Mouse (Mus musculus) splenic B cell, adult 2 months (primary cell): ENCODE results near the gene Col11a2.

ENCODE experiments used
- DNase-seq: peaks from one replicate; pipeline ENCODE4 v3.0.0-alpha.2; 2011; ENCODE audit warnings: low read depth, low spot score
- H3K27me3 ChIP-seq: 2 replicates; pipeline ENCODE4 v1.6.1; 2012; ENCODE audit warnings: mild to moderate bottlenecking, low read length, moderate library complexity, mixed read lengths; ENCODE audit not compliant: control insufficient read depth, poor library complexity, insufficient read depth, severe bottlenecking
- H3K36me3 ChIP-seq: 2 replicates; pipeline ENCODE4 v1.6.1; 2012; ENCODE audit warnings: mild to moderate bottlenecking, low read length, moderate library complexity, mixed read lengths; ENCODE audit not compliant: control insufficient read depth, poor library complexity, insufficient read depth, severe bottlenecking

The Col11a2 gene

GRCm38 (mm10) chr17:34098709-34099479 lies 59.7 kb downstream of the Col11a2 start:
- H3K36me3 ChIP-seq, result peaks cover 15% of the 10 kb centered on the region
- peak; percentile 68 for DNase-seq
- H3K27me3 ChIP-seq, result no peaks in the 10 kb centered on the region

DNA sequence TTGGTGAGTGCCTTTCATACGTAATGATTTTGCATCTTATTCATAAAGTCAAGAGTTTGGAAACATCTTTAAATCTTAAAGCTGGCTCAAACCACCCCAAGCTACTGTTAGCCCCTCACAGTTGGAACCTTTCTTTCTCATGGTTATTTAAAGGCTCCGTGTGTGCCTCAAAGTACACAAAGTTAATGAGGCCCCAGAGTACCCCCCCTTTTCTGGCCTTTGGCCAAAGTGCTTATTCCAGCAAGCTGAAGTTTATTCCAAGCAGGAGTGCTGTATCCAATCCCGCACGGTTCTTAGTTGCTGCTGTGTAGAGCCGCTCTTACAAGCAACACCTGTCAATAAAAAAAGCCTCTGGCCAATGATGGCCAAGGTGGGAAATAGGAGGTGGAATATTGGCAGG lies 60.3 kb downstream of the Col11a2 start:
- no peak for DNase-seq
- H3K27me3 ChIP-seq, result no peaks in the 10 kb centered on the region
- H3K36me3 ChIP-seq, result peaks cover 12% of the 10 kb centered on the region

GRCm38 (mm10) chr17:34101185-34101584 lies 61.9 kb downstream of the Col11a2 start:
- H3K27me3 ChIP-seq, result no peaks in the 10 kb centered on the region
- DNase-seq, result no peak
- peaks cover under 1% of the 10 kb centered on the region; the same call in 1 of the 2 replicates for H3K36me3 ChIP-seq

GRCm38 (mm10) chr17:34101604-34102032 lies 62.4 kb downstream of the Col11a2 start:
- H3K36me3 ChIP-seq, result no peaks in the 10 kb centered on the region
- H3K27me3 ChIP-seq, result no peaks in the 10 kb centered on the region
- peak; percentile 96 for DNase-seq

GRCm38 (mm10) chr17:34102831-34103230 lies 63.6 kb downstream of the Col11a2 start:
- peak; percentile 75 for DNase-seq
- Histone ChIP-seq H3K36me3 (no peaks in the 10 kb centered on the region), H3K27me3 (no peaks in the 10 kb centered on the region)

DNA sequence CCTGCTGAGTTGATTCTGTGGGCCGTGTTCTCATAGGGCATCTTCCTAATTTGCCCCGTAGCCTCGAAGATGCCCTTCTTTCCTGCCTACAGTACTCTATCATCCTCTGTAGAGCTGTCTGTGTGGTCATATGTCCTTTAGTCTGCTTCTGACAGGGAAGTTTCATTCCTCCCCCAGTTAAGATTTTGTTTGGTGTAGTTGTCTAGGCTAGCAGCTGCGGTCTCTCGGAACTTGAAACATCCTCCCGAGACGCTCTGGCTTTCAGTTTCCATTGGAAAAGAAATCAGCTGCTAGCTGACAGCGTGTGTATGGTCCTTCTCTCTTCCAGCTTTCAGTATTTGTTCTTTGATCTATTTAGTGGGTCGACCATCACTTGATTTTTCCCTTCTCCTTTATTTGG lies 65.6 kb downstream of the Col11a2 start:
- DNase-seq, result peak; percentile 53
- Histone ChIP-seq H3K36me3 (no peaks in the 10 kb centered on the region), H3K27me3 (no peaks in the 10 kb centered on the region)

DNA sequence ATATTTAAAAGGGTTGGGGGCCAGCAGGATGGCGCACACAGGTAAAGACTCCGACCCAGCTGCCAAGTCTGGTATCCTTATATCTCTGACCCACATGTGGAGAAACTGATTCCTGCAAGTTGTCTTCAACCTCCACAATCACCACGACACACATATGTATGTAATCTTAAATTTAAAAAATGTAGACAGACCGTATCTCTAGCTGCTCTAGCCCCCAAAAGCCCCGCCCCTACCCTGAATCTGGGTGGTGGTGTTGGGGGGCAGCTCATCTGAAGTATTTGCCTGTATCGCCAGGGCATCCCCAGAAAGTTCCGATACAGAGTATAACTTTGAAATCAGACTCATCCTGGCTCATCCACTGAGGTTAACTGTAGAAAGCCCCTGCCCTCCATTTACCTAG lies 67.3 kb downstream of the Col11a2 start:
- Histone ChIP-seq H3K27me3 (no peaks in the 10 kb centered on the region), H3K36me3 (peaks cover 6% of the 10 kb centered on the region; the same call in 1 of the 2 replicates)
- DNase-seq, result no peak

GRCm38 (mm10) chr17:34107109-34107867 lies 68.1 kb downstream of the Col11a2 start:
- H3K36me3 ChIP-seq, result peaks cover 12% of the 10 kb centered on the region
- no peaks in the 10 kb centered on the region for H3K27me3 ChIP-seq
- DNase-seq, result no peak

GRCm38 (mm10) chr17:34108460-34108859 lies 69.2 kb downstream of the Col11a2 start:
- Histone ChIP-seq H3K36me3 (peaks cover 24% of the 10 kb centered on the region), H3K27me3 (no peaks in the 10 kb centered on the region)
- DNase-seq, result no peak

DNA sequence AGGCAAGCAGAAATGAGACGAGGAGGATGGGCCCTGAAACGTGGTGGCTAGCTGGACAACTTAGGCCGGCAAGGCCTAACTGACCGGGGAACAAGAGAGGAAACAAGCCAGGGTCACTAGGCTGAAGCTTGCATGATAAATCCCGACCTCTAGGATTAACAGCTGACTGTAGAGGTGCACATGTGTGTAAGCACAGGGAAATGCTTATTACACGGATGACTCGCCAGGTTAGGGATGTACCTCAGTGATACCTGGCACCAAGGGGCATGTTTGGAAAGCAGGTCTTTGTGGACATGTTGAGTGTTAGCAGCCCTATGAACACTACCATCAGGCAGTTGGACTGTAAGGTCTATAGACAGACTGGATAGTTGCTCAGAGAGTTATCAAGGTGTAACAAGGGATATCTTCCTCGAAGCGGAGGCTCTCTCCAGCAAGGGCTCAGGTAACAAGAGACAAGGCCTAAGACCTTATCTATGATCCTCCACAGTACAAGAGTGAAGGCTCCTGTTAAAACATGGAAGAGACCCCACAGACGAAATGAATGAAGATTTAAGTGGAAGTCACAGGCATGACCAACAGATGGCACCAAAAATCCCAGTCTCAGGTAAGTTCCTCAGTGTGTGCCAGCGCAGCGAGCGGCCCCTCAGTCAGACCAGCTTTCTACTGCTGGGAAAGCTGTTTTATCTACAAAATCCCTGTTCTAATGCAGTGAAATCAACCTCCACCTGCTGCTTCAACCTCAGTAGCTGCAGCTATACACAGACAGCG lies 70.0 kb downstream of the Col11a2 start:
- DNase-seq, result peak; percentile 72
- peaks cover 30% of the 10 kb centered on the region for H3K36me3 ChIP-seq
- H3K27me3 ChIP-seq, result no peaks in the 10 kb centered on the region

- H3K27me3 ChIP-seq, result no peaks in the 10 kb centered on the region
- peaks cover 35% of the 10 kb centered on the region for H3K36me3 ChIP-seq
- no peak for DNase-seq
Measured at GRCm38 (mm10) chr17:34109806-34110195, 70.6 kb downstream of the Col11a2 start.

DNA sequence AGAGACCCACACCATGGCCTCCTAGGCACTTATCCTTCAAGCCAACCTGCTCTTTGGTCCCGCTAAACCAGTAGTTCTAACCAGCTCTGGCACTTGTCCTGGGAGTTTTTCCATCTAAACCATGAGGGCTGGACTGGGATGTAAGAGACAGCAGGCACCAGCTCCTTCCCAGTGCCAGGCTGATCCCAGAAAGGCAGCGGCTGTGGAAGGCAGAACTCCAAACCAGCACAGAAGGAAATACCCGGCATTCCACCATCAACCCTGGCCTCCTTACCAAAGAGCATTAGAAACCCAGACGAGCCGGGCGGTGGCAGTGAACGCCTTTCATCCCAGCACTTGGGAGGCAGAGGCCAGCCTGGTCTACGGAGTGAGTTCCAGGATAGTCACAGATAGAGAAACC lies 71.1 kb downstream of the Col11a2 start:
- no peaks in the 10 kb centered on the region for H3K27me3 ChIP-seq

GRCm38 (mm10) chr17:34114114-34114513 lies 74.9 kb downstream of the Col11a2 start:
- H3K36me3 ChIP-seq, result peaks cover 63% of the 10 kb centered on the region
- H3K27me3 ChIP-seq, result no peaks in the 10 kb centered on the region
- no peak for DNase-seq

More for the DNA sequence above, 71.1 kb downstream of the Col11a2 start:
- H3K36me3 ChIP-seq, result peaks cover 40% of the 10 kb centered on the region
- no peak for DNase-seq
